Mouse (Mus musculus) megakaryocyte, embryonic 14.5 days (primary cell): ENCODE results near the gene Cmah.

Experiments used
- FLI1 ChIP-seq: IDR thresholded peaks from 2 replicates; pipeline ENCODE4 v1.6.1; 2012; ENCODE audit warnings: low read length, inconsistent platforms, mixed read lengths
- GATA1 ChIP-seq: IDR thresholded peaks from 3 replicates; pipeline ENCODE4 v1.6.1; 2012; ENCODE audit warnings: mixed read lengths, low read length, inconsistent platforms, borderline replicate concordance

DNA sequence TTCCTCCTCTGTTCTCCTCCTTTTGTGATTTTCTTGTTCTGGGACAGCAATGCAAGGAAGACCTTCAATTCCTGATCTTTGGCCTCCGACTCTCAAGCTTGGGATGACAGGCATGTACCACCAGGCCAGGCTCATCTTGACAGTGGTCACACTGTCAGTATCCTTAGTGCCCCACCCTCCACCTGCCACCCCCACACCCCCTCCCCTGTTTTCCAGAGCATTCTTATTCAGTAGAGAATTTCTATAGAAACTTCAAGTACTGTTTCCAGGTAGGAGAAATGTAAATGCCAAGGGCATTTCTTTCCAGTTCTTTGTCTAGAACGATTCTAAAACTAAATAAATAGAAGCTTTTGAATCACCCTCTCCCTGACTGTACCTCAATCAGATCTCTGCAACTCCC is 190.6 kb downstream of the Cmah start:
- TF ChIP-seq GATA1 (no peak), FLI1 (no peak)
